Mouse (Mus musculus) olfactory bulb, adult 2 months (tissue): Measurements from ENCODE around the gene Casz1. TPM values are rescaled to one million over a fixed set of nuclear protein-coding genes. Genes with fewer than 3 reads are reported as not detected.

Experiments used
- H3K27ac ChIP-seq: fragments of 200-500 bp; 2 replicates; pipeline ENCODE4 v1.5.1; 2012; ENCODE audit warnings: low read depth, low read length; ENCODE audit not compliant: insufficient read depth
- H3K4me1 ChIP-seq: fragments of 200-500 bp; 2 replicates; pipeline ENCODE4 v1.6.1; 2012; ENCODE audit warnings: low read length; ENCODE audit not compliant: control insufficient read depth, insufficient read depth
- H3K4me3 ChIP-seq: fragments of 200-500 bp; 2 replicates; pipeline ENCODE4 v1.5.1; 2012; ENCODE audit warnings: mild to moderate bottlenecking, low read depth, low read length, moderate library complexity; ENCODE audit not compliant: insufficient read depth
- CTCF ChIP-seq: fragments of 200-500 bp; IDR thresholded peaks from 2 replicates; pipeline ENCODE4 v1.5.1; 2012; ENCODE audit warnings: low read depth, mild to moderate bottlenecking, low read length, moderate library complexity; ENCODE audit not compliant: insufficient read depth
- POLR2A ChIP-seq: fragments of 200-500 bp; IDR thresholded peaks from 2 replicates; pipeline ENCODE4 v1.6.1; 2012; ENCODE audit warnings: mild to moderate bottlenecking, low read depth, low read length, moderate library complexity; ENCODE audit not compliant: insufficient read depth
- WGBS: fragments of 180-500 bp; shearing (Covaris S2); methylation state at CpG from one replicate; pipeline ENCODE4 v1.1.7; 2018; 5-methylcytosine and 5-hydroxymethylcytosine counted together
- polyA plus RNA-seq: library from polyadenylated mRNA; stranded (reverse); fragments of >200 nt; gene quantifications from 2 replicates; pipeline ENCODE4 v1.2.4, GENCODE M21; 2012; ENCODE audit warnings: low replicate concordance; ENCODE audit not compliant: missing spikeins, insufficient read depth, insufficient read length

Casz1 gene
- polyA plus RNA-seq, 1 experiment, result not detected

GRCm38 (mm10) chr4:148806836-148807235, 2.6 kb downstream of the Casz1 start:
- Histone ChIP-seq H3K27ac (no peak overlapping the region), H3K4me1 (peaks cover 28% of the 10 kb centered on the region), H3K4me3 (peak overlapping the region; percentile 11; the same call in 1 of the 2 replicates)
- TF ChIP-seq CTCF, result no peak
- no peak for TF ChIP-seq POLR2A
- 1% methylated on average over 26 of the region's 26 CpGs for WGBS

GRCm38 (mm10) chr4:148807397-148807796, 3.2 kb downstream of the Casz1 start:
- Histone ChIP-seq H3K27ac (no peak overlapping the region), H3K4me1 (peaks cover 31% of the 10 kb centered on the region), H3K4me3 (no peak overlapping the region)
- TF ChIP-seq POLR2A, result no peak
- no peak for TF ChIP-seq CTCF
- 4% methylated on average over 9 of the region's 9 CpGs for WGBS

- Histone ChIP-seq H3K27ac (no peak overlapping the region), H3K4me1 (peaks cover 42% of the 10 kb centered on the region), H3K4me3 (no peak overlapping the region)
- WGBS, result 31% methylated on average over 2 of the region's 2 CpGs
- TF ChIP-seq CTCF (no peak), POLR2A (no peak)
Observed at GRCm38 (mm10) chr4:148808839-148809238, 4.6 kb downstream of the Casz1 start.

GRCm38 (mm10) chr4:148810706-148811105, 6.5 kb downstream of the Casz1 start:
- WGBS, result 87% methylated on average over 9 of the region's 9 CpGs
- Histone ChIP-seq H3K4me1 (peaks cover 28% of the 10 kb centered on the region), H3K27ac (no peak overlapping the region), H3K4me3 (no peak overlapping the region)
- no peak for TF ChIP-seq POLR2A
- no peak for TF ChIP-seq CTCF

- peaks cover 18% of the 10 kb centered on the region for H3K4me1 ChIP-seq
- WGBS, result 48% methylated on average over 10 of the region's 10 CpGs
- H3K4me3 ChIP-seq, result no peak overlapping the region
- no peak for TF ChIP-seq CTCF
- no peak for TF ChIP-seq POLR2A
- no peak overlapping the region for H3K27ac ChIP-seq
Observed at GRCm38 (mm10) chr4:148811940-148812339, 7.7 kb downstream of the Casz1 start.

- H3K4me3 ChIP-seq, result no peak overlapping the region
- TF ChIP-seq CTCF (no peak), POLR2A (no peak)
- peaks cover 17% of the 10 kb centered on the region for H3K4me1 ChIP-seq
- WGBS, result 37% methylated on average over 6 of the region's 6 CpGs
- H3K27ac ChIP-seq, result no peak overlapping the region
Observed at GRCm38 (mm10) chr4:148813247-148813646, 9.0 kb downstream of the Casz1 start.

GRCm38 (mm10) chr4:148816556-148816955, 12.3 kb downstream of the Casz1 start:
- WGBS, result 38% methylated on average over 14 of the region's 14 CpGs

GRCm38 (mm10) chr4:148818161-148818560, 13.9 kb downstream of the Casz1 start:
- no peak overlapping the region for H3K4me3 ChIP-seq
- peaks cover 29% of the 10 kb centered on the region for H3K4me1 ChIP-seq
- no peak overlapping the region for H3K27ac ChIP-seq
- no peak for TF ChIP-seq POLR2A
- no peak for TF ChIP-seq CTCF
- WGBS, result 97% methylated on average over 12 of the region's 12 CpGs

More at GRCm38 (mm10) chr4:148816556-148816955, 12.3 kb downstream of the Casz1 start:
- Histone ChIP-seq H3K27ac (no peak overlapping the region), H3K4me3 (no peak overlapping the region), H3K4me1 (peaks cover 30% of the 10 kb centered on the region)
- TF ChIP-seq POLR2A, result no peak
- TF ChIP-seq CTCF, result no peak

- 28% methylated on average over 13 of the region's 13 CpGs for WGBS
Observed at GRCm38 (mm10) chr4:148820171-148820570, 15.9 kb downstream of the Casz1 start.

GRCm38 (mm10) chr4:148823281-148823680, 19.1 kb downstream of the Casz1 start:
- 42% methylated on average over 8 of the region's 8 CpGs for WGBS
- no peak for TF ChIP-seq CTCF
- TF ChIP-seq POLR2A, result no peak
- no peak overlapping the region for H3K4me3 ChIP-seq
- no peak overlapping the region for H3K27ac ChIP-seq
- peaks cover 46% of the 10 kb centered on the region for H3K4me1 ChIP-seq

More at GRCm38 (mm10) chr4:148820171-148820570, 15.9 kb downstream of the Casz1 start:
- no peak overlapping the region for H3K27ac ChIP-seq
- H3K4me3 ChIP-seq, result no peak overlapping the region
- H3K4me1 ChIP-seq, result peaks cover 33% of the 10 kb centered on the region
- TF ChIP-seq CTCF (no peak), POLR2A (no peak)
